Mouse (Mus musculus): ENCODE measurements around the gene Syde1. TPM values are rescaled to one million over a fixed set of nuclear protein-coding genes. Genes with fewer than 3 reads are reported as not detected.

The Syde1 gene
- polyA plus RNA-seq, 1 experiment = 9.3 TPM

GRCm38 (mm10) chr10:78599865-78600264 lies 8.1 kb upstream of the Syde1 start:
- H3K36me3 ChIP-seq (ENCODE audit: control insufficient read depth, insufficient read depth, low read length) = no peaks in the 10 kb centered on the region
- no peak overlapping the region for H3K4me3 ChIP-seq (ENCODE audit: extremely low read depth, insufficient read depth, insufficient read length)
- TF ChIP-seq POLR2A (IDR thresholded peaks at IDR 0.05; ENCODE audit: low read depth, low read length) = no peak
- TF ChIP-seq CTCF (IDR thresholded peaks at IDR 0.05; ENCODE audit: extremely low read depth, insufficient read depth, insufficient read length, insufficient replicate concordance) = no peak
- DNase-seq (ENCODE audit: low read depth in 1 of 2, low spot score in 2 of 2) = no peak
- H3K27me3 ChIP-seq (ENCODE audit: control insufficient read depth, insufficient read depth, low read length) = no peaks in the 10 kb centered on the region
- no peaks in the 10 kb centered on the region for H3K4me1 ChIP-seq (ENCODE audit: control insufficient read depth, insufficient read depth, insufficient read length)
- H3K27ac ChIP-seq (ENCODE audit: insufficient read depth, low read length) = no peak overlapping the region
- WGBS = 77% methylated on average over 5 of the region's 5 CpGs

- no peak for TF ChIP-seq CTCF (IDR thresholded peaks at IDR 0.05; ENCODE audit: extremely low read depth, insufficient read depth, insufficient read length, insufficient replicate concordance)
- no peak for TF ChIP-seq POLR2A (IDR thresholded peaks at IDR 0.05; ENCODE audit: low read depth, low read length)
- no peak overlapping the region for H3K27ac ChIP-seq (ENCODE audit: insufficient read depth, low read length)
- H3K4me1 ChIP-seq (ENCODE audit: control insufficient read depth, insufficient read depth, insufficient read length) = peaks cover 6% of the 10 kb centered on the region; the same call in 1 of the 2 replicates
- H3K4me3 ChIP-seq (ENCODE audit: extremely low read depth, insufficient read depth, insufficient read length) = no peak overlapping the region
- peak in 1 of 2 experiments; percentile 23 for DNase-seq (ENCODE audit: low read depth in 1 of 2, low spot score in 2 of 2)
- no peaks in the 10 kb centered on the region for H3K36me3 ChIP-seq (ENCODE audit: control insufficient read depth, insufficient read depth, low read length)
- H3K27me3 ChIP-seq (ENCODE audit: control insufficient read depth, insufficient read depth, low read length) = no peaks in the 10 kb centered on the region
Observed at GRCm38 (mm10) chr10:78594566-78594965, 2.8 kb upstream of the Syde1 start.

GRCm38 (mm10) chr10:78594157-78594556 lies 2.4 kb upstream of the Syde1 start:
- H3K27me3 ChIP-seq (ENCODE audit: control insufficient read depth, insufficient read depth, low read length) = no peaks in the 10 kb centered on the region
- WGBS = 75% methylated on average over 6 of the region's 6 CpGs
- H3K27ac ChIP-seq (ENCODE audit: insufficient read depth, low read length) = no peak overlapping the region
- no peaks in the 10 kb centered on the region for H3K36me3 ChIP-seq (ENCODE audit: control insufficient read depth, insufficient read depth, low read length)
- peaks cover 6% of the 10 kb centered on the region; the same call in 1 of the 2 replicates for H3K4me1 ChIP-seq (ENCODE audit: control insufficient read depth, insufficient read depth, insufficient read length)
- H3K4me3 ChIP-seq (ENCODE audit: extremely low read depth, insufficient read depth, insufficient read length) = no peak overlapping the region
- TF ChIP-seq CTCF (IDR thresholded peaks at IDR 0.05; ENCODE audit: extremely low read depth, insufficient read depth, insufficient read length, insufficient replicate concordance) (no peak), POLR2A (IDR thresholded peaks at IDR 0.05; ENCODE audit: low read depth, low read length) (no peak)
- no peak for DNase-seq (ENCODE audit: low read depth in 1 of 2, low spot score in 2 of 2)

- TF ChIP-seq POLR2A (IDR thresholded peaks at IDR 0.05; ENCODE audit: low read depth, low read length) (no peak), CTCF (IDR thresholded peaks at IDR 0.05; ENCODE audit: extremely low read depth, insufficient read depth, insufficient read length, insufficient replicate concordance) (no peak)
- peaks cover 6% of the 10 kb centered on the region; the same call in 1 of the 2 replicates for H3K4me1 ChIP-seq (ENCODE audit: control insufficient read depth, insufficient read depth, insufficient read length)
- H3K36me3 ChIP-seq (ENCODE audit: control insufficient read depth, insufficient read depth, low read length) = no peaks in the 10 kb centered on the region
- no peak overlapping the region for H3K27ac ChIP-seq (ENCODE audit: insufficient read depth, low read length)
- 86% methylated on average over 5 of the region's 5 CpGs for WGBS
- no peak overlapping the region for H3K4me3 ChIP-seq (ENCODE audit: extremely low read depth, insufficient read depth, insufficient read length)
- H3K27me3 ChIP-seq (ENCODE audit: control insufficient read depth, insufficient read depth, low read length) = no peaks in the 10 kb centered on the region
- no peak for DNase-seq (ENCODE audit: low read depth in 1 of 2, low spot score in 2 of 2)
Observed at GRCm38 (mm10) chr10:78593736-78594135, 2.0 kb upstream of the Syde1 start.

GRCm38 (mm10) chr10:78592856-78593379 lies 1.2 kb upstream of the Syde1 start:
- Histone ChIP-seq H3K4me1 (ENCODE audit: control insufficient read depth, insufficient read depth, insufficient read length) (peaks cover 6% of the 10 kb centered on the region; the same call in 1 of the 2 replicates), H3K27ac (ENCODE audit: insufficient read depth, low read length) (no peak overlapping the region), H3K4me3 (ENCODE audit: extremely low read depth, insufficient read depth, insufficient read length) (no peak overlapping the region), H3K27me3 (ENCODE audit: control insufficient read depth, insufficient read depth, low read length) (no peaks in the 10 kb centered on the region), H3K36me3 (ENCODE audit: control insufficient read depth, insufficient read depth, low read length) (no peaks in the 10 kb centered on the region)
- WGBS = 75% methylated on average over 4 of the region's 4 CpGs
- no peak for DNase-seq (ENCODE audit: low read depth in 1 of 2, low spot score in 2 of 2)
- TF ChIP-seq POLR2A (IDR thresholded peaks at IDR 0.05; ENCODE audit: low read depth, low read length) = no peak
- TF ChIP-seq CTCF (IDR thresholded peaks at IDR 0.05; ENCODE audit: extremely low read depth, insufficient read depth, insufficient read length, insufficient replicate concordance) = no peak

GRCm38 (mm10) chr10:78590744-78591143 lies 1.0 kb downstream of the Syde1 start:
- WGBS = 15% methylated on average over 9 of the region's 9 CpGs

GRCm38 (mm10) chr10:78589901-78590300 lies 1.9 kb downstream of the Syde1 start:
- Histone ChIP-seq H3K36me3 (ENCODE audit: control insufficient read depth, insufficient read depth, low read length) (no peaks in the 10 kb centered on the region; the same call in 1 of the 2 replicates), H3K27ac (ENCODE audit: insufficient read depth, low read length) (no peak overlapping the region), H3K4me3 (ENCODE audit: extremely low read depth, insufficient read depth, insufficient read length) (no peak overlapping the region), H3K27me3 (ENCODE audit: control insufficient read depth, insufficient read depth, low read length) (no peaks in the 10 kb centered on the region), H3K4me1 (ENCODE audit: control insufficient read depth, insufficient read depth, insufficient read length) (peaks cover 6% of the 10 kb centered on the region; the same call in 1 of the 2 replicates)
- TF ChIP-seq POLR2A (IDR thresholded peaks at IDR 0.05; ENCODE audit: low read depth, low read length) (no peak), CTCF (IDR thresholded peaks at IDR 0.05; ENCODE audit: extremely low read depth, insufficient read depth, insufficient read length, insufficient replicate concordance) (no peak)
- DNase-seq (ENCODE audit: low read depth in 1 of 2, low spot score in 2 of 2) = no peak
- WGBS = 90% methylated on average over 8 of the region's 8 CpGs

More at GRCm38 (mm10) chr10:78590744-78591143, 1.0 kb downstream of the Syde1 start:
- Histone ChIP-seq H3K4me1 (ENCODE audit: control insufficient read depth, insufficient read depth, insufficient read length) (peaks cover 6% of the 10 kb centered on the region; the same call in 1 of the 2 replicates), H3K27ac (ENCODE audit: insufficient read depth, low read length) (peak overlapping the region; percentile 73), H3K36me3 (ENCODE audit: control insufficient read depth, insufficient read depth, low read length) (no peaks in the 10 kb centered on the region; the same call in 1 of the 2 replicates), H3K4me3 (ENCODE audit: extremely low read depth, insufficient read depth, insufficient read length) (peak overlapping the region; percentile 60), H3K27me3 (ENCODE audit: control insufficient read depth, insufficient read depth, low read length) (no peaks in the 10 kb centered on the region)
- DNase-seq (ENCODE audit: low read depth in 1 of 2, low spot score in 2 of 2) = no peak
- TF ChIP-seq POLR2A (IDR thresholded peaks at IDR 0.05; ENCODE audit: low read depth, low read length) = no peak
- TF ChIP-seq CTCF (IDR thresholded peaks at IDR 0.05; ENCODE audit: extremely low read depth, insufficient read depth, insufficient read length, insufficient replicate concordance) = no peak

Measured in spleen, adult 2 months (tissue).